Mouse (Mus musculus) MEL (cell line): ENCODE results near the gene Pdcd11. TPM values are rescaled to one million over a fixed set of nuclear protein-coding genes. Genes with fewer than 3 reads are reported as not detected.
A peak's percentile ranks its signal among the peaks of the same experiment; 100 is the strongest.

Experiments
- DNase-seq: peaks from one replicate; pipeline ENCODE4 v3.0.0; 2011; ENCODE audit warnings: low read depth, low spot score
- H3K27ac ChIP-seq: 2 replicates; pipeline ENCODE4 v1.5.1; 2012; ENCODE audit warnings: low read depth, mild to moderate bottlenecking, control low read depth, low read length, moderate library complexity; ENCODE audit not compliant: control insufficient read depth
- H3K27me3 ChIP-seq, 2 experiments: fragments of 150-350 bp in 1 of 2; sonication (generic) in 1 of 2; 2 replicates each; pipeline ENCODE4 v1.6.1; 2012; ENCODE audit warnings: low read length in 2 of 2, mild to moderate bottlenecking in 2 of 2, improper control_type of control experiment in 1 of 2, moderate library complexity in 1 of 2; ENCODE audit not compliant: insufficient read depth in 2 of 2, control insufficient read depth in 1 of 2
- H3K36me3 ChIP-seq, 2 experiments: 2 replicates each; pipeline ENCODE4 v1.6.1; 2012 to 2014; ENCODE audit warnings: low read length in 2 of 2, improper control_type of control experiment in 1 of 2, inconsistent platforms in 1 of 2, mild to moderate bottlenecking in 1 of 2; ENCODE audit not compliant: insufficient read depth in 2 of 2, control insufficient read depth in 1 of 2
- H3K4me1 ChIP-seq, 2 experiments: fragments of 150-350 bp in 1 of 2; sonication (generic) in 1 of 2; 2 replicates each; pipeline ENCODE4 v1.6.1; 2012; ENCODE audit warnings: low read length in 2 of 2, improper control_type of control experiment in 1 of 2, mild to moderate bottlenecking in 1 of 2; ENCODE audit not compliant: insufficient read depth in 2 of 2, control insufficient read depth in 1 of 2
- H3K4me3 ChIP-seq, 2 experiments: fragments of 150-350 bp in 1 of 2; sonication (generic) in 1 of 2; 2 replicates each; pipeline ENCODE4 v1.5.1; 2012; ENCODE audit warnings: low read depth in 2 of 2, low read length in 2 of 2, mild to moderate bottlenecking in 2 of 2, moderate library complexity in 2 of 2, control low read depth in 1 of 2, improper control_type of control experiment in 1 of 2; ENCODE audit not compliant: control insufficient read depth in 1 of 2, insufficient read depth in 1 of 2
- H3K79me2 ChIP-seq: 2 replicates; pipeline ENCODE4 v1.6.1; 2012; ENCODE audit warnings: mild to moderate bottlenecking, low read length, moderate library complexity; ENCODE audit not compliant: control insufficient read depth, poor library complexity, insufficient read depth
- H3K9ac ChIP-seq: 2 replicates; pipeline ENCODE4 v1.6.1; 2012; ENCODE audit warnings: low read depth, mild to moderate bottlenecking, control low read depth, low read length, moderate library complexity; ENCODE audit not compliant: control insufficient read depth, poor library complexity, severe bottlenecking
- H3K9me3 ChIP-seq: fragments of 150-350 bp; sonication (generic); replicated peaks from 2 replicates; pipeline ENCODE4 v1.6.1; 2012; ENCODE audit warnings: mild to moderate bottlenecking, low read length, improper control_type of control experiment, moderate library complexity; ENCODE audit not compliant: insufficient read depth
- CHD2 ChIP-seq: IDR thresholded peaks from 2 replicates; pipeline ENCODE4 v1.6.1; 2011; ENCODE audit warnings: low read length, improper control_type of control experiment
- ETS1 ChIP-seq: IDR thresholded peaks from 2 replicates; pipeline ENCODE4 v1.6.1; 2012; ENCODE audit warnings: low read depth, mild to moderate bottlenecking, inconsistent platforms, low read length, improper control_type of control experiment, moderate library complexity
- HCFC1 ChIP-seq: IDR thresholded peaks from 2 replicates; pipeline ENCODE4 v1.6.1; 2012; ENCODE audit warnings: low read depth, mild to moderate bottlenecking, inconsistent platforms, low read length, improper control_type of control experiment, moderate library complexity
- MAFK ChIP-seq: IDR thresholded peaks from 2 replicates; pipeline ENCODE4 v1.6.1; 2011; ENCODE audit warnings: low read depth, mild to moderate bottlenecking, low read length, improper control_type of control experiment, borderline replicate concordance
- MEF2A ChIP-seq: IDR thresholded peaks from 2 replicates; pipeline ENCODE4 v1.6.1; 2014; ENCODE audit warnings: low read depth, mild to moderate bottlenecking, inconsistent platforms, low read length, improper control_type of control experiment; ENCODE audit not compliant: poor library complexity, insufficient replicate concordance, severe bottlenecking; ENCODE audit errors: extremely low read depth
- NELFE ChIP-seq: IDR thresholded peaks from 2 replicates; pipeline ENCODE4 v1.6.1; 2011; ENCODE audit warnings: low read depth, low read length, improper control_type of control experiment
- POLR2A ChIP-seq, 2 experiments: IDR thresholded peaks; 2 replicates each; pipeline ENCODE4 v1.6.1; 2011 to 2012; ENCODE audit warnings: low read length in 2 of 2, mild to moderate bottlenecking in 2 of 2, control low read depth in 1 of 2, improper control_type of control experiment in 1 of 2, low read depth in 1 of 2, moderate library complexity in 1 of 2; ENCODE audit not compliant: control insufficient read depth in 1 of 2, insufficient read depth in 1 of 2, poor library complexity in 1 of 2
- RAD21 ChIP-seq: IDR thresholded peaks from 2 replicates; pipeline ENCODE4 v1.6.1; 2011; ENCODE audit warnings: mild to moderate bottlenecking, low read depth, low read length, improper control_type of control experiment
- RCOR1 ChIP-seq: IDR thresholded peaks from 2 replicates; pipeline ENCODE4 v1.6.1; 2012; ENCODE audit warnings: low read depth, mild to moderate bottlenecking, inconsistent platforms, low read length, improper control_type of control experiment
- TAL1 ChIP-seq: IDR thresholded peaks from 2 replicates; pipeline ENCODE4 v1.6.1; 2012; ENCODE audit warnings: mild to moderate bottlenecking, inconsistent platforms, low read length, moderate library complexity, mixed read lengths
- TCF12 ChIP-seq: IDR thresholded peaks from 2 replicates; pipeline ENCODE4 v1.6.1; 2014; ENCODE audit warnings: low read depth, mild to moderate bottlenecking, inconsistent platforms, low read length, improper control_type of control experiment, moderate library complexity
- UBTF ChIP-seq: IDR thresholded peaks from 2 replicates; pipeline ENCODE4 v1.6.1; 2012; ENCODE audit warnings: low read depth, mild to moderate bottlenecking, inconsistent platforms, low read length, improper control_type of control experiment, moderate library complexity, borderline replicate concordance; ENCODE audit not compliant: insufficient read depth
- USF1 ChIP-seq: IDR thresholded peaks from 2 replicates; pipeline ENCODE4 v1.6.1; 2014; ENCODE audit warnings: low read depth, mild to moderate bottlenecking, inconsistent platforms, low read length, improper control_type of control experiment, moderate library complexity
- polyA plus RNA-seq, 2 experiments: library from polyadenylated mRNA; stranded (reverse) in 1 of 2; unstranded in 1 of 2; fragments of >175 nt in 1 of 2; fragments of >200 nt in 1 of 2; gene quantifications; 2 replicates each; pipeline versions ENCODE4 v1.2.1 to v1.2.4; 2012; ENCODE audit warnings: low replicate concordance in 2 of 2, low read depth in 1 of 2; ENCODE audit not compliant: insufficient read length in 2 of 2, insufficient read depth in 1 of 2, missing spikeins in 1 of 2
- total RNA-seq: library from RNA; depleted of rRNA; stranded (reverse); fragments of 300-350 nt; gene quantifications from 2 replicates; pipeline ENCODE4 v1.2.3, GENCODE M21; 2012

The Pdcd11 gene
- total and polyA plus RNA-seq, 3 experiments: 79.6 to 107 (median 81.8) TPM

GRCm38 (mm10) chr19:47176916-47177505 is 86.4 kb downstream of the Pdcd11 start:
- no peak for DNase-seq
- no peak overlapping the region for H3K4me3 ChIP-seq
- TF ChIP-seq TCF12 (no peak), POLR2A (IDR thresholded peaks at IDR 0.05; ENCODE audit: control insufficient read depth in 1 of 2, insufficient read depth in 1 of 2, low read depth in 1 of 2, low read length in 2 of 2, poor library complexity in 1 of 2) (no peak), MEF2A (no peak), NELFE (no peak), ETS1 (no peak)
- no peaks in the 10 kb centered on the region for H3K36me3 ChIP-seq
- H3K27me3 ChIP-seq: peaks cover 0 to 1% of the 10 kb centered on the region in 2 experiments; a peak in 3 of 4 replicates
- no peaks in the 10 kb centered on the region for H3K9me3 ChIP-seq
- H3K27ac ChIP-seq: no peak overlapping the region
- no peaks in the 10 kb centered on the region for H3K4me1 ChIP-seq
- no peaks in the 10 kb centered on the region for H3K79me2 ChIP-seq
- H3K9ac ChIP-seq: no peak overlapping the region

- Histone ChIP-seq H3K9me3 (no peaks in the 10 kb centered on the region), H3K79me2 (no peaks in the 10 kb centered on the region), H3K27me3 (peaks cover 0 to 3% of the 10 kb centered on the region in 2 experiments; a peak in 3 of 4 replicates), H3K4me1 (no peaks in the 10 kb centered on the region), H3K9ac (no peak overlapping the region), H3K36me3 (no peaks in the 10 kb centered on the region), H3K27ac (no peak overlapping the region), H3K4me3 (no peak overlapping the region)
- TF ChIP-seq CHD2 (no peak), USF1 (0 out of 2 replicates have a peak, but pooled peaks have one; percentile 32)
- DNase-seq: no peak
These were observed 87.4 kb downstream of the Pdcd11 start for GRCm38 (mm10) chr19:47178001-47178400.

GRCm38 (mm10) chr19:47178431-47179271 is 88.1 kb downstream of the Pdcd11 start, which contains the start of gene Neurl1a:
Gene Neurl1a (plus strand): TSS chr19:47178820.
- Histone ChIP-seq H3K27ac (no peak within 1 kb of the TSS), H3K79me2 (no peaks in the 10 kb centered on the region), H3K27me3 (peaks cover 0 to 3% of the 10 kb centered on the region in 2 experiments; a peak in 3 of 4 replicates), H3K36me3 (no peaks in the 10 kb centered on the region), H3K9ac (no peak within 1 kb of the TSS), H3K4me1 (no peaks in the 10 kb centered on the region), H3K9me3 (no peaks in the 10 kb centered on the region), H3K4me3 (no peak within 1 kb of the TSS)
- TF ChIP-seq MAFK (no peak), TAL1 (no peak), HCFC1 (no peak), UBTF (no peak), USF1 (no peak), RAD21 (no peak), RCOR1 (no peak)
- no peak for DNase-seq
